26 mouse cellular contexts compared by ENCODE assay signal in genomic region chr7:118156461-118156860, GRCm38 (mm10). TPM values are rescaled to one million over a fixed set of nuclear protein-coding genes. Genes with fewer than 3 reads are reported as not detected.
DNase-seq lines count a peak whose midpoint lies in the region; ATAC-seq lines count a peak whose summit lies in the region.
"Had no signal": no experiment of that assay in that cellular context is flagged by ENCODE, and none has a peak within 500 bp of the region (broad histone marks: within the 10 kb centered on the region; RNA-seq: fewer than 3 reads in every experiment).

No protein-coding gene starts in this region.

- 91% methylated on average over 7 of the region's 7 CpGs for WGBS in midbrain, embryonic 11.5 days
- 97% methylated on average over 7 of the region's 7 CpGs for WGBS in midbrain, embryonic 15.5 days
- 95% methylated on average over 7 of the region's 7 CpGs for WGBS in hindbrain, embryonic 14.5 days

- H3K9me3 ChIP-seq in midbrain, embryonic 11.5 days (ENCODE audit: control insufficient read depth, low read length) = no peaks in the 10 kb centered on the region
- H3K9me3 ChIP-seq in midbrain, embryonic 15.5 days = no peaks in the 10 kb centered on the region
- no peaks in the 10 kb centered on the region for H3K9me3 ChIP-seq in hindbrain, embryonic 14.5 days (ENCODE audit: control insufficient read depth, low read length)
- H3K9me3 ChIP-seq: embryonic facial prominence, embryonic 12.5 days; embryonic facial prominence, embryonic 15.5 days; heart, embryonic 12.5 days; heart, embryonic 15.5 days; hindbrain, embryonic 12.5 days; intestine, embryonic 15.5 days had no signal

- H3K4me1 ChIP-seq in midbrain, embryonic 11.5 days (ENCODE audit: control insufficient read depth, insufficient read depth, low read length) = no peaks in the 10 kb centered on the region
- no peaks in the 10 kb centered on the region for H3K4me1 ChIP-seq in midbrain, embryonic 15.5 days
- H3K4me1 ChIP-seq in hindbrain, embryonic 14.5 days (replicated peaks; ENCODE audit: control insufficient read depth, insufficient read depth, low read length) = no peaks in the 10 kb centered on the region
- H3K4me1 ChIP-seq: embryonic facial prominence, embryonic 12.5 days; embryonic facial prominence, embryonic 15.5 days; heart, embryonic 15.5 days; hindbrain, embryonic 12.5 days; intestine, embryonic 15.5 days had no signal

- H3K4me2 ChIP-seq in midbrain, embryonic 11.5 days = no peak overlapping the region
- no peak overlapping the region for H3K4me2 ChIP-seq in midbrain, embryonic 15.5 days
- no peak overlapping the region for H3K4me2 ChIP-seq in hindbrain, embryonic 14.5 days (replicated peaks)
- H3K4me2 ChIP-seq: embryonic facial prominence, embryonic 12.5 days; embryonic facial prominence, embryonic 15.5 days; heart, embryonic 12.5 days; heart, embryonic 15.5 days; hindbrain, embryonic 12.5 days; intestine, embryonic 15.5 days had no signal

- DNase-seq in cerebellum, adult 18-20 months = peak; percentile 39 to 52
- no peak for DNase-seq in cerebellum, postnatal 10 days
- peak; percentile 4 for DNase-seq in midbrain, embryonic 11.5 days (ENCODE audit: low spot score, missing footprints)
- peak; percentile 44 for DNase-seq in cerebellum, adult 9-10 months
- peak; percentile 25 to 32 for DNase-seq in cerebellum, postnatal 36 days
- no peak for DNase-seq in lung, postnatal 4 days
- DNase-seq in hindbrain, embryonic 14.5 days (ENCODE audit: low spot score) = no peak
- DNase-seq: adrenal gland, adult 8-10 months; adrenal gland, postnatal 25 days; forebrain, postnatal 0 days; gastrocnemius, adult 2 months; gastrocnemius, postnatal 25 days; heart, adult 18-20 months; heart, postnatal 14 days; kidney, adult 11 months; kidney, adult 8-10 months had no signal

- no peaks in the 10 kb centered on the region for H3K27me3 ChIP-seq in midbrain, embryonic 11.5 days (ENCODE audit: control insufficient read depth, insufficient read depth, low read length)
- H3K27me3 ChIP-seq in midbrain, embryonic 15.5 days (replicated peaks) = no peaks in the 10 kb centered on the region
- H3K27me3 ChIP-seq in hindbrain, embryonic 14.5 days (ENCODE audit: control insufficient read depth, insufficient read depth, low read length) = no peaks in the 10 kb centered on the region
- H3K27me3 ChIP-seq: embryonic facial prominence, embryonic 12.5 days; embryonic facial prominence, embryonic 15.5 days; heart, embryonic 12.5 days; heart, embryonic 15.5 days; hindbrain, embryonic 12.5 days; intestine, embryonic 15.5 days had no signal

- H3K27ac ChIP-seq in midbrain, embryonic 11.5 days (ENCODE audit: low read depth, low read length) = no peak overlapping the region
- H3K27ac ChIP-seq in midbrain, embryonic 15.5 days = no peak overlapping the region
- no peak overlapping the region for H3K27ac ChIP-seq in hindbrain, embryonic 14.5 days
- H3K27ac ChIP-seq: embryonic facial prominence, embryonic 12.5 days; embryonic facial prominence, embryonic 15.5 days; gastrocnemius, adult 2 months; heart, embryonic 15.5 days; hindbrain, embryonic 12.5 days; intestine, embryonic 15.5 days had no signal

- H3K9ac ChIP-seq in midbrain, embryonic 11.5 days (ENCODE audit: low read length) = no peak overlapping the region
- no peak overlapping the region for H3K9ac ChIP-seq in midbrain, embryonic 15.5 days
- H3K9ac ChIP-seq in hindbrain, embryonic 14.5 days = no peak overlapping the region
- H3K9ac ChIP-seq: embryonic facial prominence, embryonic 12.5 days; embryonic facial prominence, embryonic 15.5 days; forebrain, postnatal 0 days; heart, embryonic 12.5 days; heart, embryonic 15.5 days; hindbrain, embryonic 12.5 days; intestine, embryonic 15.5 days had no signal

- H3K36me3 ChIP-seq in midbrain, embryonic 11.5 days (ENCODE audit: control insufficient read depth, insufficient read depth, low read length) = peaks cover 15% of the 10 kb centered on the region
- peaks cover 54% of the 10 kb centered on the region for H3K36me3 ChIP-seq in midbrain, embryonic 15.5 days (replicated peaks)
- H3K36me3 ChIP-seq in hindbrain, embryonic 14.5 days (replicated peaks; ENCODE audit: control insufficient read depth, insufficient read depth) = peaks cover 92% of the 10 kb centered on the region

- ATAC-seq in midbrain, embryonic 11.5 days (ENCODE audit: low FRiP score) = no peak
- no peak for ATAC-seq in midbrain, embryonic 15.5 days (replicated peaks)
- no peak for ATAC-seq in hindbrain, embryonic 14.5 days (ENCODE audit: low FRiP score)
- ATAC-seq: activated CD4-positive, CD25-positive, alpha-beta regulatory T cell, adult 4 months; forebrain, embryonic 14.5 days; forebrain, postnatal 0 days; hindbrain, embryonic 16.5 days; intestine, embryonic 15.5 days had no signal

- no peak overlapping the region for H3K4me3 ChIP-seq in midbrain, embryonic 11.5 days (ENCODE audit: low read depth, low read length)
- H3K4me3 ChIP-seq in midbrain, embryonic 15.5 days = no peak overlapping the region
- no peak overlapping the region for H3K4me3 ChIP-seq in hindbrain, embryonic 14.5 days (replicated peaks; ENCODE audit: low read length)
- H3K4me3 ChIP-seq: embryonic facial prominence, embryonic 12.5 days; embryonic facial prominence, embryonic 15.5 days; gastrocnemius, adult 2 months; heart, embryonic 12.5 days; heart, embryonic 15.5 days; hindbrain, embryonic 12.5 days; intestine, embryonic 15.5 days had no signal

RNA-seq across cellular contexts. Expression of gene Arl6ip1, which starts 27.0 kb away (rescaled TPM):
- 494 and 501 TPM in 2 replicates for polyA plus RNA-seq in midbrain, embryonic 11.5 days (2014; fragmentation: Nextera tagmentation; extraction: Ambion mirVana)
- 442 and 503 TPM in 2 replicates for polyA plus RNA-seq in midbrain, embryonic 15.5 days (2015; fragmentation: Nextera tagmentation; extraction: Ambion mirVana)
- 403 and 404 TPM in 2 replicates for polyA plus RNA-seq in hindbrain, embryonic 14.5 days (2014; fragmentation: Nextera tagmentation; extraction: Ambion mirVana)

RNA-seq across cellular contexts. Expression of gene Rps15a, which starts 40.5 kb away (rescaled TPM):
- 586 and 691 TPM in 2 replicates for polyA plus RNA-seq in midbrain, embryonic 11.5 days (2014; fragmentation: Nextera tagmentation; extraction: Ambion mirVana)
- 356 and 359 TPM in 2 replicates for polyA plus RNA-seq in midbrain, embryonic 15.5 days (2015; fragmentation: Nextera tagmentation; extraction: Ambion mirVana)
- 379 and 486 TPM in 2 replicates for polyA plus RNA-seq in hindbrain, embryonic 14.5 days (2014; fragmentation: Nextera tagmentation; extraction: Ambion mirVana)

Comparison
In these comparisons a context has a peak if more than half of its experiments do, and no peak if none do; other contexts are left out.
1. DNase-seq: peak in cerebellum, adult 18-20 months (2 of 2), midbrain, embryonic 11.5 days (single experiment), cerebellum, adult 9-10 months (single experiment) and cerebellum, postnatal 36 days (2 of 2); none in cerebellum, postnatal 10 days (0 of 2), lung, postnatal 4 days (0 of 2) and hindbrain, embryonic 14.5 days (single experiment).